Mouse (Mus musculus) lung, postnatal 14 days (tissue): ENCODE measurements around the gene Anxa9.
A peak's percentile ranks its signal among the peaks of the same experiment; 100 is the strongest.

Experiments used
- DNase-seq: peaks from one replicate; pipeline ENCODE4 v3.0.0; 2021

Gene Anxa9

GRCm38 (mm10) chr3:95313476-95313875 lies 6.5 kb upstream of the Anxa9 start:
- no peak for DNase-seq

- no peak for DNase-seq
Measured at GRCm38 (mm10) chr3:95312623-95313022, 5.6 kb upstream of the Anxa9 start.

GRCm38 (mm10) chr3:95310968-95311882 lies 4.2 kb upstream of the Anxa9 start:
- peak; percentile 79 for DNase-seq

GRCm38 (mm10) chr3:95310496-95310895 lies 3.5 kb upstream of the Anxa9 start:
- DNase-seq, result no peak

GRCm38 (mm10) chr3:95306244-95306643 lies 732 bp downstream of the Anxa9 start:
- DNase-seq, result no peak

- no peak for DNase-seq
Measured at GRCm38 (mm10) chr3:95301204-95301796, 5.7 kb downstream of the Anxa9 start.

GRCm38 (mm10) chr3:95298018-95298417 lies 9.0 kb downstream of the Anxa9 start:
- no peak for DNase-seq

GRCm38 (mm10) chr3:95296103-95296469 lies 10.9 kb downstream of the Anxa9 start:
- DNase-seq, result peak; percentile 65

GRCm38 (mm10) chr3:95295321-95296102 lies 11.5 kb downstream of the Anxa9 start:
- DNase-seq, result no peak

- DNase-seq, result no peak
Measured at GRCm38 (mm10) chr3:95294718-95295117, 12.3 kb downstream of the Anxa9 start.

- DNase-seq, result no peak
Measured at GRCm38 (mm10) chr3:95294316-95294715, 12.7 kb downstream of the Anxa9 start.

GRCm38 (mm10) chr3:95293537-95293936 lies 13.4 kb downstream of the Anxa9 start:
- DNase-seq, result no peak

- DNase-seq, result no peak
Measured at GRCm38 (mm10) chr3:95292899-95293298, 14.1 kb downstream of the Anxa9 start.

- DNase-seq, result no peak
Measured at GRCm38 (mm10) chr3:95291041-95291440, 15.9 kb downstream of the Anxa9 start.

GRCm38 (mm10) chr3:95290156-95290555 lies 16.8 kb downstream of the Anxa9 start:
- DNase-seq, result no peak

- no peak for DNase-seq
Measured at GRCm38 (mm10) chr3:95289419-95289818, 17.6 kb downstream of the Anxa9 start.

- no peak for DNase-seq
Measured at GRCm38 (mm10) chr3:95287541-95287940, 19.4 kb downstream of the Anxa9 start.

GRCm38 (mm10) chr3:95286510-95286909 lies 20.5 kb downstream of the Anxa9 start:
- DNase-seq, result peak; percentile 20

GRCm38 (mm10) chr3:95286011-95286410 lies 21.0 kb downstream of the Anxa9 start:
- DNase-seq, result no peak

GRCm38 (mm10) chr3:95285390-95285789 lies 21.6 kb downstream of the Anxa9 start:
- no peak for DNase-seq

- no peak for DNase-seq
Measured at GRCm38 (mm10) chr3:95284501-95285281, 22.3 kb downstream of the Anxa9 start.

GRCm38 (mm10) chr3:95284062-95284461 lies 22.9 kb downstream of the Anxa9 start:
- no peak for DNase-seq

- no peak for DNase-seq
Measured at GRCm38 (mm10) chr3:95283589-95283941, 23.4 kb downstream of the Anxa9 start.
